Mouse (Mus musculus) spleen, adult 2 months (tissue): ENCODE measurements at regions not wholly inside any gene's neighbourhood (a gene's known extent, or its start where the extent isn't known, plus 50 kb on each side); places are given as distances from the start of the nearest gene placed in this dataset.

ENCODE experiments used
- CTCF ChIP-seq: fragments of 200-500 bp; IDR thresholded peaks from 2 replicates; pipeline ENCODE4 v1.5.1; 2011; ENCODE audit warnings: mild to moderate bottlenecking, inconsistent platforms; ENCODE audit not compliant: insufficient read depth, insufficient read length, insufficient replicate concordance; ENCODE audit errors: extremely low read depth
- POLR2A ChIP-seq: fragments of 200-500 bp; IDR thresholded peaks from 2 replicates; pipeline ENCODE4 v1.6.1; 2011; ENCODE audit warnings: low read depth, low read length, inconsistent platforms

DNA sequence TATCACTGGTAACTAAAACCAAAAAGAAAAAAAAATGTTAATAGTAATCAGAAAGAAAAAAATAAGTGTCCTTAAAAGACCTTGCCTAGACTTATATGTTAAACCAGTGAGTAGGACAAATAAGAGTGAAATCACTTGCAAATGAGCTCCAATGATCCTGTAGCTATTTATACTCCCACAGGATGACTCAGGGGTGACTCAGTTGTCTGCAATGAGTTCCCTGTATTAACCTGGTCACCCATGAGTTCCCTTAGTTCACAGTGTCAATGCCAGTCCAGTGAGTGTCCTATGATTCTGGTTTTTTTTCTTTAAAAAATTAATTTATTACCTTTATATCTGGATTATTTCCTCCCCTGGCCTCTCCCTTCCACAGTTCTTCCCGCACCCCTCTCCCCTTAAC is 55.5 kb upstream of the Met start:
- TF ChIP-seq POLR2A: no peak
- TF ChIP-seq CTCF: no peak
